Mouse (Mus musculus): Measurements from ENCODE around the gene Wdr90.

GRCm38 (mm10) chr17:25880913-25881641 is 19.8 kb upstream of the Wdr90 start:
- TF ChIP-seq CTCF (IDR thresholded peaks at IDR 0.05): no peak
- 0 out of 2 replicates have a peak, but pooled peaks have one; percentile 9 for TF ChIP-seq POLR2A (IDR thresholded peaks at IDR 0.05; ENCODE audit: insufficient read depth, low read depth, low read length)

Data from heart, adult 2 months (tissue).